8 mouse cellular contexts compared by ENCODE assay signal in the genomic region with DNA sequence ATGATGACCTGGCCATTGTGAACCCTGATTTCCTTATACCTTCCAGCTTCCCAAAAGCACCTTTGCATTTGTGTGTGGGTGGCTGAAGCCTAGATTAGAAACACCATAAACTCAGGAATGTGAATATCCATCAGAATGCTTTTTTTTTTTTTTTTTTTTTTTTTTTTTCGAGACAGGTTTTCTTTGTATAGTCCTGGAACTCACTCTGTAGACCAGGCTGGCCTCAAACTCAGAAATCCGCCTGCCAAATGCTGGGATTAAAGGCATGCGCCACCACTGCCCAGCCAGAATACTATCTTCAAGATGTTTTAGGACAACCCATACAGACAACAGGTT. TPM values are rescaled to one million over a fixed set of nuclear protein-coding genes. Genes with fewer than 3 reads are reported as not detected.
A peak's percentile ranks its signal among the peaks of the same experiment; 100 is the strongest.
DNase-seq lines count a peak whose midpoint lies in the region; ATAC-seq and TF ChIP-seq lines count a peak whose summit lies in the region.

No protein-coding gene starts in this region.

- H3K9me3 ChIP-seq in heart, embryonic 12.5 days (replicated peaks): no peaks in the 10 kb centered on the region
- no peaks in the 10 kb centered on the region for H3K9me3 ChIP-seq in CH12.LX (replicated peaks; ENCODE audit: low read length)
- no peaks in the 10 kb centered on the region for H3K9me3 ChIP-seq in forebrain, embryonic 15.5 days
- H3K9me3 ChIP-seq in liver, embryonic 16.5 days (replicated peaks; ENCODE audit: control insufficient read depth, low read length): no peaks in the 10 kb centered on the region

- peak overlapping the region; percentile 98 for H3K27ac ChIP-seq in heart, embryonic 12.5 days (ENCODE audit: poor library complexity, severe bottlenecking)
- H3K27ac ChIP-seq in CH12.LX (ENCODE audit: insufficient read depth, low read depth): peak overlapping the region; percentile 39
- H3K27ac ChIP-seq in forebrain, embryonic 15.5 days (replicated peaks): peak overlapping the region; percentile 97
- H3K27ac ChIP-seq in liver, embryonic 16.5 days (ENCODE audit: low read length): peak overlapping the region; percentile 96

- no peak for DNase-seq in heart, adult 9 months (ENCODE audit: low spot score in 2 of 2)
- DNase-seq in CH12.LX (ENCODE audit: extremely low read depth): no peak
- no peak for DNase-seq in frontal cortex, postnatal 36 days (ENCODE audit: low spot score in 2 of 2)
- no peak for DNase-seq in adrenal gland, postnatal 10 days

- WGBS in heart, embryonic 12.5 days: 37% methylated on average over 3 of the region's 3 CpGs
- WGBS in forebrain, embryonic 15.5 days: 26% methylated on average over 3 of the region's 3 CpGs
- 34% methylated on average over 3 of the region's 3 CpGs for WGBS in liver, embryonic 16.5 days (ENCODE audit: insufficient replicate concordance)

- H3K4me2 ChIP-seq in heart, embryonic 12.5 days: peak overlapping the region; percentile 85
- H3K4me2 ChIP-seq in CH12.LX (ENCODE audit: insufficient read depth, low read depth, poor library complexity, severe bottlenecking): peak overlapping the region; percentile 86
- H3K4me2 ChIP-seq in forebrain, embryonic 15.5 days (replicated peaks): peak overlapping the region; percentile 58
- H3K4me2 ChIP-seq in liver, embryonic 16.5 days (ENCODE audit: low read depth, low read length): peak overlapping the region; percentile 92

- dilution Hi-C loops in CH12.LX (cut with MboI; ENCODE audit: extremely low pct_ligation_motif_present, extremely low pct_unique_long_range_greater_than_20kb, low sequenced_read_pairs): no loop called here

- no peak for TF ChIP-seq EP300 in CH12.LX (IDR thresholded peaks at IDR 0.05; ENCODE audit: low read length)

- peaks cover 10% of the 10 kb centered on the region for H3K4me1 ChIP-seq in heart, embryonic 12.5 days (replicated peaks)
- H3K4me1 ChIP-seq in CH12.LX (ENCODE audit: control insufficient read depth in 1 of 2, insufficient read depth in 2 of 2): peaks cover 8 to 30% of the 10 kb centered on the region in 2 experiments
- H3K4me1 ChIP-seq in forebrain, embryonic 15.5 days: peaks cover 23% of the 10 kb centered on the region
- H3K4me1 ChIP-seq in liver, embryonic 16.5 days (ENCODE audit: control insufficient read depth, low read depth, low read length): peaks cover 18% of the 10 kb centered on the region

- TF ChIP-seq CTCF in CH12.LX (conservative IDR thresholded peaks at IDR 0.05 in 1 of 2, IDR thresholded peaks at IDR 0.05 in 1 of 2; ENCODE audit: low read depth in 2 of 2, low read length in 2 of 2): no peak

- TF ChIP-seq POLR2A in CH12.LX (IDR thresholded peaks at IDR 0.05; ENCODE audit: low read depth, low read length): no peak

- H3K9ac ChIP-seq in heart, embryonic 12.5 days: peak overlapping the region; percentile 92
- H3K9ac ChIP-seq in CH12.LX (ENCODE audit: insufficient read depth, low read depth): peak overlapping the region; percentile 97
- peak overlapping the region; percentile 82 for H3K9ac ChIP-seq in forebrain, embryonic 15.5 days (replicated peaks)
- H3K9ac ChIP-seq in liver, embryonic 16.5 days (ENCODE audit: low read depth, low read length): peak overlapping the region; percentile 73

- no peak for TF ChIP-seq RAD21 in CH12.LX (IDR thresholded peaks at IDR 0.05; ENCODE audit: low read depth, low read length)

- H3K79me2 ChIP-seq in CH12.LX (replicated peaks; ENCODE audit: control insufficient read depth, extremely low read depth, insufficient read depth, poor library complexity, severe bottlenecking): peaks cover 35% of the 10 kb centered on the region

- H3K4me3 ChIP-seq in heart, embryonic 12.5 days: peak overlapping the region; percentile 73
- H3K4me3 ChIP-seq in CH12.LX (replicated peaks in 1 of 3; ENCODE audit: low read depth in 2 of 3, low read length in 2 of 3, poor library complexity in 1 of 3): peak overlapping the region; percentile 45 to 84 (median 66)
- peak overlapping the region; percentile 83 for H3K4me3 ChIP-seq in forebrain, embryonic 15.5 days
- peak overlapping the region; percentile 73 for H3K4me3 ChIP-seq in liver, embryonic 16.5 days (ENCODE audit: low read depth, low read length)

- in situ Hi-C loops in CH12.LX (cut with MboI; ENCODE audit: low pct_ligation_motif_present, low pct_unique_long_range_greater_than_20kb, low sequenced_read_pairs): loop anchor here (5.0 kb wide), 1 partner anchor 36 kb away; no protein-coding TSS in a partner anchor

- no peaks in the 10 kb centered on the region for H3K27me3 ChIP-seq in heart, embryonic 12.5 days (replicated peaks)
- H3K27me3 ChIP-seq in CH12.LX (replicated peaks): no peaks in the 10 kb centered on the region
- H3K27me3 ChIP-seq in forebrain, embryonic 15.5 days: no peaks in the 10 kb centered on the region
- H3K27me3 ChIP-seq in liver, embryonic 16.5 days (ENCODE audit: control insufficient read depth, insufficient read depth, low read depth, low read length): no peaks in the 10 kb centered on the region

- no peak for ATAC-seq in heart, embryonic 12.5 days (ENCODE audit: insufficient number of reproducible peaks, low FRiP score)
- peak; percentile 17; the same call in 1 of the 2 replicates for ATAC-seq in forebrain, embryonic 15.5 days (replicated peaks)
- ATAC-seq in liver, embryonic 16.5 days (ENCODE audit: low read depth): no peak
- no peak for ATAC-seq in inflammation-experienced regulatory T-cells, adult 6 months

- H3K36me3 ChIP-seq in heart, embryonic 12.5 days: no peaks in the 10 kb centered on the region
- H3K36me3 ChIP-seq in CH12.LX (replicated peaks in 1 of 2; ENCODE audit: control insufficient read depth in 1 of 2, insufficient read depth in 1 of 2, low read length in 1 of 2): peaks cover 0 to 15% of the 10 kb centered on the region in 2 experiments
- H3K36me3 ChIP-seq in forebrain, embryonic 15.5 days: no peaks in the 10 kb centered on the region
- H3K36me3 ChIP-seq in liver, embryonic 16.5 days (ENCODE audit: control insufficient read depth, insufficient read depth): no peaks in the 10 kb centered on the region

TF ChIP-seq in CH12.LX, 34 proteins besides CTCF, POLR2A, EP300 and RAD21:
- no peak for TF ChIP-seq NRF1 (IDR thresholded peaks at IDR 0.05; ENCODE audit: low read depth, low read length)
- TF ChIP-seq RCOR1 (conservative IDR thresholded peaks at IDR 0.05; ENCODE audit: low read depth, low read length): no peak
- peak; percentile 69 for TF ChIP-seq ZNF384 (IDR thresholded peaks at IDR 0.05; ENCODE audit: low read depth, low read length)

RNA-seq across cellular contexts. Expression of gene Ccm2, which starts 0.9 kb away (rescaled TPM):
- 61.2 and 64.1 TPM in 2 replicates for polyA plus RNA-seq in heart, embryonic 12.5 days (2016; fragmentation: Nextera tagmentation; extraction: Ambion mirVana)
- total RNA-seq in CH12.LX (2012; rRNA removed): 30.4 and 31.6 TPM in 2 replicates
- total RNA-seq in CH12.LX (2014; rRNA removed): 32.7 and 32.9 TPM in 2 replicates
- 29.4 and 34.5 TPM in 2 replicates for polyA plus RNA-seq in CH12.LX (2012; ENCODE audit: insufficient read length, low read depth)
- 104 and 107 TPM in 2 replicates for polyA plus RNA-seq in forebrain, embryonic 15.5 days (2015; fragmentation: Nextera tagmentation; extraction: Ambion mirVana)
- polyA plus RNA-seq in liver, embryonic 16.5 days (2015; fragmentation: Nextera tagmentation; extraction: Ambion mirVana): 34.5 and 36.0 TPM in 2 replicates
- 100 to 1,000 TPM in 2 of 3 experiments, 10 to 100 TPM in 1; 98.6 to 202 (median 183) TPM for polyA plus RNA-seq in inflammation-experienced regulatory T-cells, adult 6 months (2017; shearing (Covaris generic))
- total RNA-seq in adrenal gland, postnatal 10 days (2021): 10 to 100 TPM; 46.4 to 47.5 TPM

RNA-seq across cellular contexts. Expression of gene Myo1g, which starts 25.1 kb away (rescaled TPM):
- 0.23 and 0.60 TPM in 2 replicates for polyA plus RNA-seq in heart, embryonic 12.5 days (2016; fragmentation: Nextera tagmentation; extraction: Ambion mirVana)
- total RNA-seq in CH12.LX (2012; rRNA removed) (279 and 335 TPM in 2 replicates), CH12.LX (2014; rRNA removed) (265 and 268 TPM in 2 replicates)
- 279 and 284 TPM in 2 replicates for polyA plus RNA-seq in CH12.LX (2012; ENCODE audit: insufficient read length, low read depth)
- 0.34 and 0.41 TPM in 2 replicates for polyA plus RNA-seq in forebrain, embryonic 15.5 days (2015; fragmentation: Nextera tagmentation; extraction: Ambion mirVana)
- polyA plus RNA-seq in liver, embryonic 16.5 days (2015; fragmentation: Nextera tagmentation; extraction: Ambion mirVana): 8.5 and 8.7 TPM in 2 replicates
- polyA plus RNA-seq in inflammation-experienced regulatory T-cells, adult 6 months (2017; shearing (Covaris generic)): 100 to 1,000 TPM; 117 to 248 (median 132) TPM
- total RNA-seq in adrenal gland, postnatal 10 days (2021): 1 to 10 TPM; 6.3 to 6.5 TPM

Comparison
In these comparisons a context has a peak if more than half of its experiments do, and no peak if none do; other contexts are left out.
1. H3K27ac ChIP-seq: peak in every context shown above with its lines; median percentile 98 in heart, embryonic 12.5 days; 97 in forebrain, embryonic 15.5 days; 96 in liver, embryonic 16.5 days; 39 in CH12.LX.
2. RNA of gene Myo1g, which starts 25.1 kb away (polyA plus RNA-seq): 279 to 284 TPM in CH12.LX and 117 to 248 TPM in inflammation-experienced regulatory T-cells, adult 6 months; 8.5 to 8.7 TPM in liver, embryonic 16.5 days, 0.34 to 0.41 TPM in forebrain, embryonic 15.5 days and 0.23 to 0.60 TPM in heart, embryonic 12.5 days; every median in the first group is over 10 times any median in the second.
3. Peak in every context shown above with its lines, with median percentiles within 50 percentile points of each other: H3K4me2 ChIP-seq, H3K4me3 ChIP-seq and H3K9ac ChIP-seq.